Mouse (Mus musculus): Measurements from ENCODE around the gene Vmn1r213. TPM values are rescaled to one million over a fixed set of nuclear protein-coding genes. Genes with fewer than 3 reads are reported as not detected.
A peak's percentile ranks its signal among the peaks of the same experiment; 100 is the strongest.

The Vmn1r213 gene
- total RNA-seq (2012; rRNA removed), result not detected in 2 replicates

- no peak within 1 kb of the TSS for H3K4me3 ChIP-seq (ENCODE audit: insufficient read depth in 1 of 2, low read depth in 1 of 2, low read length in 2 of 2, poor library complexity in 1 of 2, severe bottlenecking in 1 of 2)
- H3K4me1 ChIP-seq (ENCODE audit: control insufficient read depth in 2 of 2, insufficient read depth in 2 of 2, low read length in 2 of 2, poor library complexity in 1 of 2), result no peaks in the 10 kb centered on the region
- DNase-seq (ENCODE audit: low read depth, low spot score), result no peak
- H3K9ac ChIP-seq (ENCODE audit: insufficient read depth, low read depth, low read length, poor library complexity, severe bottlenecking), result no peak within 1 kb of the TSS
- TF ChIP-seq ZNF384 (IDR thresholded peaks at IDR 0.05; ENCODE audit: low read depth, low read length) (no peak), HCFC1 (IDR thresholded peaks at IDR 0.05; ENCODE audit: borderline replicate concordance, insufficient read depth, low read length) (no peak), ZC3H11A (IDR thresholded peaks at IDR 0.05; ENCODE audit: borderline replicate concordance, low read depth, low read length) (no peak)
- no peaks in the 10 kb centered on the region for H3K9me3 ChIP-seq (ENCODE audit: control insufficient read depth, insufficient read depth, low read depth, low read length)
- no peaks in the 10 kb centered on the region for H3K36me3 ChIP-seq (ENCODE audit: control insufficient read depth, insufficient read depth, low read length, poor library complexity, severe bottlenecking)
- in situ Hi-C loops (cut with MboI; ENCODE audit: low sequenced_read_pairs in 2 of 2, unreplicated experiment in 2 of 2), result no loop called here
- no peak within 1 kb of the TSS for H3K27ac ChIP-seq (ENCODE audit: insufficient read depth, low read depth, low read length, poor library complexity, severe bottlenecking)
Measured at GRCm38 (mm10) chr13:23007356-23007755, at the start of gene Vmn1r213. Vmn1r213 (plus strand) TSS chr13:23007656.

- Histone ChIP-seq H3K9me3 (ENCODE audit: control insufficient read depth, insufficient read depth, low read depth, low read length) (peaks cover 6% of the 10 kb centered on the region; the same call in 1 of the 2 replicates), H3K36me3 (ENCODE audit: control insufficient read depth, insufficient read depth, low read length, poor library complexity, severe bottlenecking) (peaks cover 3% of the 10 kb centered on the region; the same call in 1 of the 2 replicates), H3K4me1 (ENCODE audit: control insufficient read depth in 2 of 2, insufficient read depth in 2 of 2, low read length in 2 of 2, poor library complexity in 1 of 2) (peaks cover 5 to 11% of the 10 kb centered on the region in 2 experiments; a peak in 3 of 4 replicates), H3K27ac (ENCODE audit: insufficient read depth, low read depth, low read length, poor library complexity, severe bottlenecking) (no peak overlapping the region), H3K9ac (ENCODE audit: insufficient read depth, low read depth, low read length, poor library complexity, severe bottlenecking) (no peak overlapping the region), H3K4me3 (ENCODE audit: insufficient read depth in 1 of 2, low read depth in 1 of 2, low read length in 2 of 2, poor library complexity in 1 of 2, severe bottlenecking in 1 of 2) (no peak overlapping the region)
- TF ChIP-seq MAFK (IDR thresholded peaks at IDR 0.05; ENCODE audit: insufficient read depth, low read depth, low read length) (no peak), HCFC1 (IDR thresholded peaks at IDR 0.05; ENCODE audit: borderline replicate concordance, insufficient read depth, low read length) (no peak), CHD2 (IDR thresholded peaks at IDR 0.05; ENCODE audit: low read depth, low read length) (no peak), ZNF384 (IDR thresholded peaks at IDR 0.05; ENCODE audit: low read depth, low read length) (no peak), ZC3H11A (IDR thresholded peaks at IDR 0.05; ENCODE audit: borderline replicate concordance, low read depth, low read length) (no peak)
- in situ Hi-C loops (cut with MboI; ENCODE audit: low sequenced_read_pairs in 2 of 2, unreplicated experiment in 2 of 2), result no loop called here
- no peak for DNase-seq (ENCODE audit: low read depth, low spot score)
Measured at GRCm38 (mm10) chr13:22990214-22990891, 17.1 kb upstream of the Vmn1r213 start.

- DNase-seq (ENCODE audit: low read depth, low spot score), result no peak
- no peaks in the 10 kb centered on the region for H3K36me3 ChIP-seq (ENCODE audit: control insufficient read depth, insufficient read depth, low read length, poor library complexity, severe bottlenecking)
- in situ Hi-C loops (cut with MboI; ENCODE audit: low sequenced_read_pairs in 2 of 2, unreplicated experiment in 2 of 2), result no loop called here
- H3K27ac ChIP-seq (ENCODE audit: insufficient read depth, low read depth, low read length, poor library complexity, severe bottlenecking), result peak overlapping the region; percentile 63; the same call in 1 of the 2 replicates
- TF ChIP-seq HCFC1 (IDR thresholded peaks at IDR 0.05; ENCODE audit: borderline replicate concordance, insufficient read depth, low read length), result no peak
- TF ChIP-seq CHD2 (IDR thresholded peaks at IDR 0.05; ENCODE audit: low read depth, low read length), result no peak
- TF ChIP-seq ZC3H11A (IDR thresholded peaks at IDR 0.05; ENCODE audit: borderline replicate concordance, low read depth, low read length), result no peak
- no peak for TF ChIP-seq MAFK (IDR thresholded peaks at IDR 0.05; ENCODE audit: insufficient read depth, low read depth, low read length)
- no peak for TF ChIP-seq ZNF384 (IDR thresholded peaks at IDR 0.05; ENCODE audit: low read depth, low read length)
- no peak overlapping the region for H3K4me3 ChIP-seq (ENCODE audit: insufficient read depth in 1 of 2, low read depth in 1 of 2, low read length in 2 of 2, poor library complexity in 1 of 2, severe bottlenecking in 1 of 2)
- H3K9me3 ChIP-seq (ENCODE audit: control insufficient read depth, insufficient read depth, low read depth, low read length), result peaks cover 11% of the 10 kb centered on the region
- H3K4me1 ChIP-seq (ENCODE audit: control insufficient read depth in 2 of 2, insufficient read depth in 2 of 2, low read length in 2 of 2, poor library complexity in 1 of 2), result peaks cover 5 to 11% of the 10 kb centered on the region in 2 experiments; a peak in 3 of 4 replicates
- no peak overlapping the region for H3K9ac ChIP-seq (ENCODE audit: insufficient read depth, low read depth, low read length, poor library complexity, severe bottlenecking)
Measured at GRCm38 (mm10) chr13:22992178-22992700, 15.2 kb upstream of the Vmn1r213 start.

- in situ Hi-C loops (cut with MboI; ENCODE audit: low sequenced_read_pairs in 2 of 2, unreplicated experiment in 2 of 2), result no loop called here
- peak overlapping the region; percentile 63; the same call in 1 of the 2 replicates for H3K27ac ChIP-seq (ENCODE audit: insufficient read depth, low read depth, low read length, poor library complexity, severe bottlenecking)
- H3K36me3 ChIP-seq (ENCODE audit: control insufficient read depth, insufficient read depth, low read length, poor library complexity, severe bottlenecking), result no peaks in the 10 kb centered on the region
- H3K9me3 ChIP-seq (ENCODE audit: control insufficient read depth, insufficient read depth, low read depth, low read length), result peaks cover 11% of the 10 kb centered on the region
- peaks cover 5 to 11% of the 10 kb centered on the region in 2 experiments; a peak in 3 of 4 replicates for H3K4me1 ChIP-seq (ENCODE audit: control insufficient read depth in 2 of 2, insufficient read depth in 2 of 2, low read length in 2 of 2, poor library complexity in 1 of 2)
- no peak overlapping the region for H3K9ac ChIP-seq (ENCODE audit: insufficient read depth, low read depth, low read length, poor library complexity, severe bottlenecking)
- DNase-seq (ENCODE audit: low read depth, low spot score), result peak; percentile 77
- no peak overlapping the region for H3K4me3 ChIP-seq (ENCODE audit: insufficient read depth in 1 of 2, low read depth in 1 of 2, low read length in 2 of 2, poor library complexity in 1 of 2, severe bottlenecking in 1 of 2)
- 0 out of 2 replicates have a peak, but pooled peaks have one; percentile 11 for TF ChIP-seq CHD2 (IDR thresholded peaks at IDR 0.05; ENCODE audit: low read depth, low read length)
- no peak for TF ChIP-seq HCFC1 (IDR thresholded peaks at IDR 0.05; ENCODE audit: borderline replicate concordance, insufficient read depth, low read length)
Measured at GRCm38 (mm10) chr13:22992721-22993120, 14.7 kb upstream of the Vmn1r213 start.
